Mouse (Mus musculus) midbrain, embryonic 10.5 days (tissue): ENCODE measurements at regions not wholly inside any gene's neighbourhood (a gene's known extent, or its start where the extent isn't known, plus 50 kb on each side); places are given as distances from the start of the nearest gene placed in this dataset.

Experiments
- DNase-seq: peaks from one replicate; pipeline ENCODE4 v3.0.0-alpha.2; 2017; ENCODE audit warnings: low spot score
- H3K27ac ChIP-seq: fragments of 300-500 bp; sonication (generic); replicated peaks from 2 replicates; pipeline ENCODE4 v1.5.1; 2016; ENCODE audit warnings: mild to moderate bottlenecking
- H3K27me3 ChIP-seq: fragments of 300-500 bp; sonication (generic); 2 replicates; pipeline ENCODE4 v1.6.1; 2016; ENCODE audit warnings: low read depth, mild to moderate bottlenecking; ENCODE audit not compliant: poor library complexity, severe bottlenecking
- H3K36me3 ChIP-seq: fragments of 300-500 bp; sonication (generic); 2 replicates; pipeline ENCODE4 v1.6.1; 2016; ENCODE audit warnings: mild to moderate bottlenecking, moderate library complexity
- H3K4me1 ChIP-seq: fragments of 300-500 bp; sonication (generic); 2 replicates; pipeline ENCODE4 v1.6.1; 2016
- H3K4me3 ChIP-seq: fragments of 300-500 bp; sonication (generic); 2 replicates; pipeline ENCODE4 v1.5.1; 2016; ENCODE audit warnings: mild to moderate bottlenecking, moderate library complexity
- H3K9me3 ChIP-seq: fragments of 300-500 bp; sonication (generic); replicated peaks from 2 replicates; pipeline ENCODE4 v1.6.1; 2016; ENCODE audit warnings: mild to moderate bottlenecking
- WGBS: fragments of 180-500 bp; shearing (Covaris S2); methylation state at CpG from one replicate; pipeline ENCODE4 v1.1.7; 2016; 5-methylcytosine and 5-hydroxymethylcytosine counted together

GRCm38 (mm10) chr14:72877132-72877531 lies 167.3 kb upstream of the Fndc3a start:
- no peaks in the 10 kb centered on the region for H3K27me3 ChIP-seq
- H3K9me3 ChIP-seq, result no peaks in the 10 kb centered on the region
- DNase-seq, result no peak
- H3K4me1 ChIP-seq, result no peaks in the 10 kb centered on the region
- H3K27ac ChIP-seq, result no peak overlapping the region
- no peak overlapping the region for H3K4me3 ChIP-seq
- no peaks in the 10 kb centered on the region for H3K36me3 ChIP-seq

DNA sequence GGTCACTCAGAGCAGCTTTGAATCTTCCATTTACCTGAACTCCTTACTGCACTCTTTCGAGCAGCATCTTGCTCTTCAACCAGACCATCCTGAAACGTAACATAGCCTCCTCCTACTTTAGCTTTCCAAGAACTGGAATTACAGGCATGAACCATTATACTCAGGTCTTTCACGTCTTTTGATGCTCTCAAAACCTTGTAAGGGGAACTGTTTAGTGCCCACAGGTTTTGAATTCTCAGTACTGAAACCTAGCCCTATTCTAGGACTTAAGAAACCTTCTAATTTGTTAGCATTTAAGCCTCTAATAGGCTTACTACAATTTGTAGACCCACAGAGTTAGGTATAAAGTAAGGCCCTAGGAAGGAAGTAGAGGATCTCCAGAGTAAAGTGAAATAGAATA lies 163.7 kb upstream of the Fndc3a start:
- Histone ChIP-seq H3K9me3 (no peaks in the 10 kb centered on the region), H3K4me1 (peaks cover 12% of the 10 kb centered on the region), H3K36me3 (no peaks in the 10 kb centered on the region), H3K4me3 (no peak overlapping the region), H3K27me3 (no peaks in the 10 kb centered on the region), H3K27ac (no peak overlapping the region)
- DNase-seq, result no peak
- 77% methylated on average over 3 of the region's 3 CpGs for WGBS

DNA sequence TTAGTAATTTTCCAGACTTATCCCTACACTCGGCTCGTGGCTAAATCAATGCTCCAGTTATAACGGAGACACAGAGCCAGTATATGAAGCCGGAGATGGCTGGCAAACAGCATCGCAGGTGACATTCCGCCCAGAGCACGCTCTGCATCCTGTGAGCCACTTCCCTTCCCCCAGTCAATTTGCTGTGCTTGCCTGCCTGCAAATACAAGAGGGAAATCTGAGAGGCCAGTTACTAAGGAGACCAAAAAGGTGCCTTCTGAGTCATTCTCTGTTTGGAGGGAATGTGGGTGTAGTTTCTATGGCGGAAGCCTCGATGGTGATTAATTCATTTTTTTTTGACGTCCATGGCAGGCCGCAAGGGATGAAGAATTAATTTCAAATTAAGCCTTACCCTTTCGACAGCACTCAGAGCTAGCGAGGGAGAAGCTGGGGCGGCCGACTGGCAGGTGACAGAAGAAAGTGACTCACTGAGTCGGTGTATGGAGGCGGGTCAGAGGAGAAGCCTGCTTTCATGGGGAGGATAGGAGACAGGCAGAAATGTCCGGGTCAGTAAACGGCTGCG lies 159.5 kb upstream of the Fndc3a start:
- DNase-seq, result no peak
- H3K27me3 ChIP-seq, result no peaks in the 10 kb centered on the region
- peaks cover 12% of the 10 kb centered on the region for H3K4me1 ChIP-seq
- H3K36me3 ChIP-seq, result no peaks in the 10 kb centered on the region
- H3K4me3 ChIP-seq, result no peak overlapping the region
- 63% methylated on average over 20 of the region's 20 CpGs for WGBS
- 0 out of 2 replicates have a peak overlapping the region, but pooled peaks have one; percentile 33 for H3K27ac ChIP-seq
- no peaks in the 10 kb centered on the region for H3K9me3 ChIP-seq

DNA sequence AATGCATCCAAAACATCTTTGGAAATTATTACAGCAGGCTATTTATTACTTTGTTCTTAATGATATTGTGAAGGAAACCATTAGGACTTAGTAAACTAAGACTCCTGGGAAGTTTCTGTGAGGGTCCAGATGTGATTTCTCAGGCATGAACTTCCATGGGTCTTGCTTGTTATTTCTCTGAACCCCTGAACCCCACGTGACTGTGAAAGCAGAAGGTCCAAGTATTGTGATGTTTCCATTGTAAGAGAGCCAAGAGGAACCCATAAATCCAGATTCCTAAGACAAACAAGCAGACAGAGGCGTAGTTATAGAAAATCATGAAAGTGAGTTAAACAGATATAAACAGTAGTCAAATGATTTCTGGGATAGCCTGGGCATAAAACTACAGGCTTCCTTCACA lies 157.1 kb upstream of the Fndc3a start:
- H3K36me3 ChIP-seq, result no peaks in the 10 kb centered on the region
- no peak overlapping the region for H3K4me3 ChIP-seq
- no peak for DNase-seq
- H3K4me1 ChIP-seq, result peaks cover 12% of the 10 kb centered on the region
- H3K9me3 ChIP-seq, result no peaks in the 10 kb centered on the region
- no peak overlapping the region for H3K27ac ChIP-seq
- WGBS, result 83% methylated on average over 2 of the region's 2 CpGs
- no peaks in the 10 kb centered on the region for H3K27me3 ChIP-seq

GRCm38 (mm10) chr14:72865531-72865930 lies 155.7 kb upstream of the Fndc3a start:
- Histone ChIP-seq H3K4me3 (no peak overlapping the region), H3K36me3 (no peaks in the 10 kb centered on the region), H3K27ac (no peak overlapping the region), H3K4me1 (peaks cover 12% of the 10 kb centered on the region), H3K27me3 (no peaks in the 10 kb centered on the region), H3K9me3 (no peaks in the 10 kb centered on the region)
- no peak for DNase-seq

- Histone ChIP-seq H3K27ac (no peak overlapping the region), H3K9me3 (no peaks in the 10 kb centered on the region), H3K36me3 (no peaks in the 10 kb centered on the region), H3K4me3 (no peak overlapping the region), H3K4me1 (peaks cover 10% of the 10 kb centered on the region), H3K27me3 (no peaks in the 10 kb centered on the region)
- DNase-seq, result no peak
- 96% methylated on average over 4 of the region's 4 CpGs for WGBS
These were observed 155.0 kb upstream of the Fndc3a start for GRCm38 (mm10) chr14:72864792-72865191.

GRCm38 (mm10) chr14:72864130-72864529 lies 154.3 kb upstream of the Fndc3a start:
- Histone ChIP-seq H3K4me1 (peaks cover 4% of the 10 kb centered on the region), H3K9me3 (no peaks in the 10 kb centered on the region), H3K36me3 (no peaks in the 10 kb centered on the region), H3K27me3 (no peaks in the 10 kb centered on the region), H3K4me3 (no peak overlapping the region), H3K27ac (no peak overlapping the region)
- WGBS, result 80% methylated on average over 5 of the region's 5 CpGs
- no peak for DNase-seq

DNA sequence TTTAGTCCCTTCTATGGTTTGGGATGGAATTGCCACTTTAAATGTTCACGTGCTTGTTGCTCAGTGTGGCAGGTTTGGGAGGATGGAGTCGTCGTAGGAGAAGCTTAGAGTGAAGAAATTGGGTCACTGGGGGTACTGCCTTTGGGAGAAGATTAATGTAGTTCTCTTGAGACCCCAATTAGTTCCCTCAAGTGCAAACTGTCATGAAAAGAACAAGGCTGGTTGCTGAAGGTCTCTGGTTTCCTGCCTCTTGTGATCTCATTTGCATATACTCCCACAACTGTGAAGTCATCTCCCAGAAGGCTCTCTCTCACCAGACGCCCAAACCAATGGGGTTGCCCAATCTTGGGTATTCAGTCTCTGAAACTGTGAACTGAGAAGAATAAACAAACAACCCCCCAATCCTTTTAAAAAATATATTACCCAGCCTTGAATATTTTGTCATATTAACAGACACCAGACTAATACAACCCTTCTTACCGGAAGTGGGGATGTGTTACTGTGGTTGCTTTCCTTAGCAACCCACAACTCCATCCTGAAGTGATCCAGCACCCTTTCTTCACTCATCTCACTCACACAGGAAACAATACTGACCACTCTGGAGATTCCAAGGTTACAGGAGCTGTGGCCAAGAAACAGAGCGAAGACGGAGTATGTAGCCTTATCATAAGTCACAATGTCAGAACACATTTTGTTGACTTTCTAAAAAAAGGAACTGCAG lies 153.2 kb upstream of the Fndc3a start:
- Histone ChIP-seq H3K4me3 (no peak overlapping the region), H3K36me3 (no peaks in the 10 kb centered on the region), H3K9me3 (no peaks in the 10 kb centered on the region), H3K27me3 (no peaks in the 10 kb centered on the region), H3K4me1 (no peaks in the 10 kb centered on the region), H3K27ac (no peak overlapping the region)
- DNase-seq, result no peak
- 82% methylated on average over 7 of the region's 7 CpGs for WGBS

DNA sequence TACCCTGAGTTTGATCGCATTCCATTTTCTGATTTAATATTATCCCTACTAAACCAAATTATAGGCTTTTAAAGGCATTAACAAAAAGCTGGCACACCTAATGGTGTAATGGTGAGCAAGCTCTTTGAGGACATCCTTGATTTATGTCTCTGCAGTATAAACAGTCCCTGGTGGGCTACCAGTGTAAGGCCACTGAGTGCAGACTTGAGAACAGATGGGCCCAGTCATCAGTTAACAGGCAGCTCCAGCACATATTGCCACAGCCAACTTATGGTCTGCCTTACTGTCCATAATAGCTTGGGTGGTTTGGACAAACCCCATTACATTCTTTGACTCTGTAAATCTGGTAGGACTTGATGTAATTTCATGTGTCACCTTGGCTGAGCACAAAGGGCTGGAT lies 144.4 kb upstream of the Fndc3a start:
- 96% methylated on average over 1 of the region's 1 CpGs for WGBS

GRCm38 (mm10) chr14:72853104-72853503 lies 143.3 kb upstream of the Fndc3a start:
- H3K4me3 ChIP-seq, result no peak overlapping the region
- no peak for DNase-seq
- WGBS, result 79% methylated on average over 3 of the region's 3 CpGs
- no peaks in the 10 kb centered on the region for H3K27me3 ChIP-seq
- H3K36me3 ChIP-seq, result no peaks in the 10 kb centered on the region
- no peak overlapping the region for H3K27ac ChIP-seq
- no peaks in the 10 kb centered on the region for H3K4me1 ChIP-seq
- H3K9me3 ChIP-seq, result no peaks in the 10 kb centered on the region

More for the DNA sequence above, 144.4 kb upstream of the Fndc3a start:
- Histone ChIP-seq H3K4me3 (no peak overlapping the region), H3K36me3 (no peaks in the 10 kb centered on the region), H3K9me3 (no peaks in the 10 kb centered on the region), H3K4me1 (no peaks in the 10 kb centered on the region), H3K27ac (no peak overlapping the region), H3K27me3 (no peaks in the 10 kb centered on the region)
- no peak for DNase-seq

GRCm38 (mm10) chr14:72850884-72851283 lies 141.1 kb upstream of the Fndc3a start:
- H3K9me3 ChIP-seq, result no peaks in the 10 kb centered on the region

GRCm38 (mm10) chr14:72848271-72848955 lies 138.6 kb upstream of the Fndc3a start:
- no peak for DNase-seq
- 87% methylated on average over 4 of the region's 4 CpGs for WGBS
- H3K27ac ChIP-seq, result no peak overlapping the region

More at GRCm38 (mm10) chr14:72850884-72851283, 141.1 kb upstream of the Fndc3a start:
- Histone ChIP-seq H3K27me3 (no peaks in the 10 kb centered on the region), H3K4me3 (no peak overlapping the region), H3K27ac (no peak overlapping the region), H3K36me3 (no peaks in the 10 kb centered on the region), H3K4me1 (0 out of 2 replicates have a peak, but pooled peaks cover 2% of the 10 kb centered on the region)
- WGBS, result 82% methylated on average over 3 of the region's 3 CpGs
- no peak for DNase-seq

GRCm38 (mm10) chr14:72847466-72847865 lies 137.7 kb upstream of the Fndc3a start:
- no peaks in the 10 kb centered on the region for H3K36me3 ChIP-seq
- WGBS, result 78% methylated on average over 7 of the region's 7 CpGs
- peaks cover 9% of the 10 kb centered on the region for H3K4me1 ChIP-seq
- H3K27ac ChIP-seq, result no peak overlapping the region
- no peak overlapping the region for H3K4me3 ChIP-seq
- no peaks in the 10 kb centered on the region for H3K27me3 ChIP-seq
- H3K9me3 ChIP-seq, result no peaks in the 10 kb centered on the region
- no peak for DNase-seq

More at GRCm38 (mm10) chr14:72848271-72848955, 138.6 kb upstream of the Fndc3a start:
- no peaks in the 10 kb centered on the region for H3K27me3 ChIP-seq
- H3K36me3 ChIP-seq, result no peaks in the 10 kb centered on the region
- H3K4me3 ChIP-seq, result no peak overlapping the region
- H3K4me1 ChIP-seq, result peaks cover 9% of the 10 kb centered on the region
- no peaks in the 10 kb centered on the region for H3K9me3 ChIP-seq
